8 mouse cellular contexts compared by ENCODE assay signal in genomic region chr19:15649368-15649767, GRCm38 (mm10).
DNase-seq lines count a peak whose midpoint lies in the region; ATAC-seq and TF ChIP-seq lines count a peak whose summit lies in the region.

No protein-coding gene starts in this region.

- peak; percentile 51; the same call in 1 of the 2 replicates for ATAC-seq in forebrain, embryonic 11.5 days (replicated peaks; ENCODE audit: low FRiP score)
- no peak; the same call in 1 of the 2 replicates for ATAC-seq in forebrain, embryonic 12.5 days (ENCODE audit: low FRiP score)
- no peak for ATAC-seq in liver, embryonic 12.5 days
- ATAC-seq in heart, postnatal 0 days (ENCODE audit: insufficient read depth, low read depth): 0 out of 2 replicates have a peak, but pooled peaks have one; percentile 44
- no peak for ATAC-seq in erythroid progenitor cell, adult 5-6 weeks (replicated peaks; ENCODE audit: low FRiP score, poor library complexity, severe bottlenecking)

- TF ChIP-seq EP300 in heart, postnatal 0 days (IDR thresholded peaks at IDR 0.05; ENCODE audit: low read depth): no peak

- H3K9me3 ChIP-seq in forebrain, embryonic 11.5 days (ENCODE audit: control insufficient read depth, low read length): no peaks in the 10 kb centered on the region
- H3K9me3 ChIP-seq in forebrain, embryonic 12.5 days: no peaks in the 10 kb centered on the region
- no peaks in the 10 kb centered on the region for H3K9me3 ChIP-seq in liver, embryonic 12.5 days (replicated peaks)
- no peaks in the 10 kb centered on the region for H3K9me3 ChIP-seq in heart, postnatal 0 days (replicated peaks; ENCODE audit: control insufficient read depth, low read length)

- TF ChIP-seq POLR2A in liver, adult 2 months (IDR thresholded peaks at IDR 0.05; ENCODE audit: extremely low read depth, insufficient read depth, low read length): no peak

- H3K9ac ChIP-seq in forebrain, embryonic 11.5 days (ENCODE audit: low read length): no peak overlapping the region
- H3K9ac ChIP-seq in forebrain, embryonic 12.5 days: no peak overlapping the region
- no peak overlapping the region for H3K9ac ChIP-seq in liver, adult 2 months (ENCODE audit: low read depth, low read length)
- no peak overlapping the region for H3K9ac ChIP-seq in liver, embryonic 12.5 days
- no peak overlapping the region for H3K9ac ChIP-seq in heart, postnatal 0 days (replicated peaks; ENCODE audit: low read depth, low read length)

- 29% methylated on average over 4 of the region's 4 CpGs for WGBS in forebrain, embryonic 11.5 days
- WGBS in forebrain, embryonic 12.5 days: 20% methylated on average over 4 of the region's 4 CpGs
- 19% methylated on average over 4 of the region's 4 CpGs for WGBS in liver, adult 2 months
- WGBS in liver, embryonic 12.5 days (ENCODE audit: insufficient replicate concordance): 19% methylated on average over 4 of the region's 4 CpGs
- whole genome bisulfite sequencing in heart, postnatal 0 days: 15% methylated on average over 4 of the region's 4 CpGs

- H3K4me1 ChIP-seq in forebrain, embryonic 11.5 days (replicated peaks; ENCODE audit: control insufficient read depth, insufficient read depth, low read length): 0 out of 2 replicates have a peak, but pooled peaks cover 2% of the 10 kb centered on the region
- H3K4me1 ChIP-seq in forebrain, embryonic 12.5 days: peaks cover 10% of the 10 kb centered on the region; the same call in 1 of the 2 replicates
- H3K4me1 ChIP-seq in liver, adult 2 months (ENCODE audit: control insufficient read depth, insufficient read depth, low read length): no peaks in the 10 kb centered on the region
- no peaks in the 10 kb centered on the region for H3K4me1 ChIP-seq in liver, embryonic 12.5 days
- H3K4me1 ChIP-seq in heart, postnatal 0 days (ENCODE audit: control insufficient read depth, insufficient read depth): no peaks in the 10 kb centered on the region

- DNase-seq in forebrain, embryonic 11.5 days (ENCODE audit: low spot score): peak; percentile 72
- peak; percentile 7 for DNase-seq in liver, adult 2 months (ENCODE audit: extremely low read depth, low read depth, low spot score)
- DNase-seq in adrenal gland, postnatal 25 days: peak; percentile 18
- peak; percentile 17 for DNase-seq in heart, postnatal 0 days (ENCODE audit: low spot score)
- peak; percentile 10 for DNase-seq in naive thymus-derived CD4-positive, alpha-beta T cell, adult 2 months (ENCODE audit: low read depth)

- no peaks in the 10 kb centered on the region for H3K36me3 ChIP-seq in forebrain, embryonic 11.5 days (ENCODE audit: control insufficient read depth, insufficient read depth, low read length)
- H3K36me3 ChIP-seq in forebrain, embryonic 12.5 days (replicated peaks): no peaks in the 10 kb centered on the region
- no peaks in the 10 kb centered on the region for H3K36me3 ChIP-seq in liver, adult 2 months (ENCODE audit: control insufficient read depth, insufficient read depth, low read length)
- no peaks in the 10 kb centered on the region for H3K36me3 ChIP-seq in liver, embryonic 12.5 days
- no peaks in the 10 kb centered on the region for H3K36me3 ChIP-seq in heart, postnatal 0 days (replicated peaks; ENCODE audit: control insufficient read depth, insufficient read depth, low read length)

- H3K4me2 ChIP-seq in forebrain, embryonic 11.5 days (ENCODE audit: low read depth, low read length, severe bottlenecking): no peak overlapping the region
- H3K4me2 ChIP-seq in forebrain, embryonic 12.5 days: no peak overlapping the region
- no peak overlapping the region for H3K4me2 ChIP-seq in liver, embryonic 12.5 days
- H3K4me2 ChIP-seq in heart, postnatal 0 days (ENCODE audit: low read depth, low read length): no peak overlapping the region

- H3K27ac ChIP-seq in forebrain, embryonic 11.5 days (ENCODE audit: low read depth, low read length): no peak overlapping the region
- no peak overlapping the region for H3K27ac ChIP-seq in forebrain, embryonic 12.5 days
- H3K27ac ChIP-seq in liver, adult 2 months (replicated peaks; ENCODE audit: insufficient read depth, low read depth, low read length): no peak overlapping the region
- no peak overlapping the region for H3K27ac ChIP-seq in liver, embryonic 12.5 days
- no peak overlapping the region for H3K27ac ChIP-seq in heart, postnatal 0 days (ENCODE audit: low read depth)

- peak; percentile 63; the same call in 1 of the 2 replicates for TF ChIP-seq CTCF in liver, adult 2 months (IDR thresholded peaks at IDR 0.05; ENCODE audit: low read depth, low read length)
- peak; percentile 73 for TF ChIP-seq CTCF in heart, postnatal 0 days (IDR thresholded peaks at IDR 0.05; ENCODE audit: low read depth)

- H3K27me3 ChIP-seq in forebrain, embryonic 11.5 days (ENCODE audit: control insufficient read depth, insufficient read depth, low read length): no peaks in the 10 kb centered on the region; the same call in 1 of the 2 replicates
- peaks cover 11% of the 10 kb centered on the region; the same call in 1 of the 2 replicates for H3K27me3 ChIP-seq in forebrain, embryonic 12.5 days
- no peaks in the 10 kb centered on the region for H3K27me3 ChIP-seq in liver, adult 2 months (ENCODE audit: control insufficient read depth, insufficient read depth, low read length)
- no peaks in the 10 kb centered on the region for H3K27me3 ChIP-seq in liver, embryonic 12.5 days (replicated peaks)
- H3K27me3 ChIP-seq in heart, postnatal 0 days (ENCODE audit: control insufficient read depth, insufficient read depth, low read length): no peaks in the 10 kb centered on the region

- no peak overlapping the region for H3K4me3 ChIP-seq in forebrain, embryonic 11.5 days (ENCODE audit: low read depth, low read length)
- H3K4me3 ChIP-seq in forebrain, embryonic 12.5 days (replicated peaks): no peak overlapping the region
- no peak overlapping the region; the same call in 1 of the 2 replicates for H3K4me3 ChIP-seq in liver, adult 2 months (ENCODE audit: insufficient read depth, low read depth, low read length)
- H3K4me3 ChIP-seq in liver, embryonic 12.5 days: no peak overlapping the region
- H3K4me3 ChIP-seq in heart, postnatal 0 days (ENCODE audit: low read depth, low read length): no peak overlapping the region

- no peaks in the 10 kb centered on the region for H3K79me2 ChIP-seq in liver, adult 2 months (ENCODE audit: control insufficient read depth, insufficient read depth, low read length)

Comparison
In these comparisons a context has a peak if more than half of its experiments do, and no peak if none do; other contexts are left out.
1. ATAC-seq: peak in forebrain, embryonic 11.5 days (single experiment) and heart, postnatal 0 days (single experiment); none in forebrain, embryonic 12.5 days (single experiment), liver, embryonic 12.5 days (single experiment) and erythroid progenitor cell, adult 5-6 weeks (single experiment).
2. DNase-seq: peak in every context shown above with its lines; median percentile 72 in forebrain, embryonic 11.5 days; 18 in adrenal gland, postnatal 25 days; 17 in heart, postnatal 0 days; 10 in naive thymus-derived CD4-positive, alpha-beta T cell, adult 2 months; 7 in liver, adult 2 months.